ENCODE assay signal across 18 mouse cellular contexts in genomic region chr1:65075607-65076006, GRCm38 (mm10). TPM values are rescaled to one million over a fixed set of nuclear protein-coding genes. Genes with fewer than 3 reads are reported as not detected.
A peak's percentile ranks its signal among the peaks of the same experiment; 100 is the strongest.
DNase-seq lines count a peak whose midpoint lies in the region; ATAC-seq and TF ChIP-seq lines count a peak whose summit lies in the region.
"Had no signal": no experiment of that assay in that cellular context is flagged by ENCODE, and none has a peak within 500 bp of the region (broad histone marks: within the 10 kb centered on the region; RNA-seq: fewer than 3 reads in every experiment).

No protein-coding gene starts in this region.

- no peak for ATAC-seq in heart, embryonic 12.5 days (ENCODE audit: insufficient number of reproducible peaks, low FRiP score)
- ATAC-seq in lung, embryonic 14.5 days (ENCODE audit: insufficient read depth): no peak
- ATAC-seq: midbrain, embryonic 16.5 days had no signal

- H3K4me1 ChIP-seq in heart, embryonic 12.5 days (replicated peaks): 0 out of 2 replicates have a peak, but pooled peaks cover 3% of the 10 kb centered on the region
- no peaks in the 10 kb centered on the region for H3K4me1 ChIP-seq in lung, embryonic 14.5 days (ENCODE audit: insufficient read depth)
- H3K4me1 ChIP-seq: hindbrain, embryonic 15.5 days; neural tube, embryonic 13.5 days had no signal

- TF ChIP-seq CTCF in lung, embryonic 14.5 days (IDR thresholded peaks at IDR 0.05; ENCODE audit: low read depth): peak; percentile 40

- no peak overlapping the region for H3K4me2 ChIP-seq in heart, embryonic 12.5 days
- H3K4me2 ChIP-seq in lung, embryonic 14.5 days: no peak overlapping the region
- H3K4me2 ChIP-seq: hindbrain, embryonic 15.5 days; neural tube, embryonic 13.5 days had no signal

- H3K27me3 ChIP-seq in heart, embryonic 12.5 days (replicated peaks): no peaks in the 10 kb centered on the region
- no peaks in the 10 kb centered on the region for H3K27me3 ChIP-seq in lung, embryonic 14.5 days (ENCODE audit: insufficient read depth, low read length)
- H3K27me3 ChIP-seq: hindbrain, embryonic 15.5 days; neural tube, embryonic 13.5 days had no signal

- no peaks in the 10 kb centered on the region for H3K9me3 ChIP-seq in heart, embryonic 12.5 days (replicated peaks)
- H3K9me3 ChIP-seq in lung, embryonic 14.5 days (ENCODE audit: low read depth, low read length): no peaks in the 10 kb centered on the region
- H3K9me3 ChIP-seq: hindbrain, embryonic 15.5 days; neural tube, embryonic 13.5 days had no signal

- no peak overlapping the region for H3K9ac ChIP-seq in heart, embryonic 12.5 days
- H3K9ac ChIP-seq in lung, embryonic 14.5 days: no peak overlapping the region
- H3K9ac ChIP-seq: hindbrain, embryonic 15.5 days; neural tube, embryonic 13.5 days had no signal

- 18% methylated on average over 5 of the region's 5 CpGs for WGBS in heart, embryonic 12.5 days
- WGBS in lung, embryonic 14.5 days: 13% methylated on average over 5 of the region's 5 CpGs

- no peak overlapping the region for H3K4me3 ChIP-seq in heart, embryonic 12.5 days
- no peak overlapping the region for H3K4me3 ChIP-seq in lung, embryonic 14.5 days (ENCODE audit: low read depth, low read length)
- H3K4me3 ChIP-seq: erythroblast, embryonic 14.5 days; hindbrain, embryonic 15.5 days; neural tube, embryonic 13.5 days had no signal

- intact Hi-C loops in heart, postnatal 10 days (cut with DNase I): loop anchor here (2.0 kb wide), 1 partner anchor 29 kb away; no protein-coding TSS in a partner anchor

- H3K36me3 ChIP-seq in heart, embryonic 12.5 days: no peaks in the 10 kb centered on the region
- no peaks in the 10 kb centered on the region for H3K36me3 ChIP-seq in lung, embryonic 14.5 days (ENCODE audit: insufficient read depth)
- H3K36me3 ChIP-seq: hindbrain, embryonic 15.5 days; neural tube, embryonic 13.5 days had no signal

- no peak overlapping the region for H3K27ac ChIP-seq in heart, embryonic 12.5 days (ENCODE audit: poor library complexity, severe bottlenecking)
- no peak overlapping the region for H3K27ac ChIP-seq in lung, embryonic 14.5 days (ENCODE audit: low read depth)
- H3K27ac ChIP-seq: hindbrain, embryonic 15.5 days; neural tube, embryonic 13.5 days had no signal

- peak; percentile 4 to 11 for DNase-seq in heart, postnatal 10 days
- peak; percentile 40 for DNase-seq in lung, embryonic 14.5 days
- DNase-seq in lung, postnatal 25 days (ENCODE audit: low spot score): no peak
- DNase-seq in Muller cell, postnatal 12 days (ENCODE audit: inconsistent ontology term): peak; percentile 31
- DNase-seq in brain, adult 2 months (ENCODE audit: low read depth, low spot score): peak; percentile 3
- DNase-seq in thymus, postnatal 0 days (ENCODE audit: low spot score): no peak
- DNase-seq: kidney, postnatal 4 days; spleen, adult 18-20 months had no signal

RNA-seq across cellular contexts. Expression of gene Crygc, which starts 2.1 kb away (rescaled TPM):
- not detected for total RNA-seq in heart, postnatal 10 days (2021)
- not detected in 2 replicates for polyA plus RNA-seq in heart, embryonic 12.5 days (2016; fragmentation: Nextera tagmentation; extraction: Ambion mirVana)
- not detected in 2 replicates for polyA plus RNA-seq in lung, embryonic 14.5 days (2014; fragmentation: Nextera tagmentation; extraction: Ambion mirVana)
- 0.36 and 0.37 TPM in 2 replicates for polyA plus RNA-seq in thymus, postnatal 0 days (2015; fragmentation: Nextera tagmentation; extraction: Ambion mirVana)
- total RNA-seq: left cerebral cortex, adult 8-10 months had no signal
- polyA plus RNA-seq: erythroblast, embryonic 14.5 days; hindbrain, embryonic 15.5 days; limb, embryonic 14.5 days; lung, embryonic 16.5 days; midbrain, embryonic 16.5 days; neural tube, embryonic 13.5 days; urinary bladder, adult 2 months had no signal

RNA-seq across cellular contexts. Expression of gene Crygb, which starts 6.5 kb away (rescaled TPM):
- total RNA-seq in heart, postnatal 10 days (2021): not detected
- 0.58 and 1.1 TPM in 2 replicates for polyA plus RNA-seq in heart, embryonic 12.5 days (2016; fragmentation: Nextera tagmentation; extraction: Ambion mirVana)
- not detected in 2 replicates for polyA plus RNA-seq in lung, embryonic 14.5 days (2014; fragmentation: Nextera tagmentation; extraction: Ambion mirVana)
- polyA plus RNA-seq in thymus, postnatal 0 days (2015; fragmentation: Nextera tagmentation; extraction: Ambion mirVana): not detected in 2 replicates
- total RNA-seq: left cerebral cortex, adult 8-10 months had no signal
- polyA plus RNA-seq: erythroblast, embryonic 14.5 days; lung, embryonic 16.5 days; midbrain, embryonic 16.5 days; testis, adult 2 months; urinary bladder, adult 2 months had no signal

RNA-seq across cellular contexts. Expression of gene Crygd, which starts 12.4 kb away (rescaled TPM):
- total RNA-seq in heart, postnatal 10 days (2021): not detected
- polyA plus RNA-seq in heart, embryonic 12.5 days (2016; fragmentation: Nextera tagmentation; extraction: Ambion mirVana): not detected in 2 replicates
- polyA plus RNA-seq in lung, embryonic 14.5 days (2014; fragmentation: Nextera tagmentation; extraction: Ambion mirVana): not detected in 2 replicates
- not detected in 2 replicates for polyA plus RNA-seq in thymus, postnatal 0 days (2015; fragmentation: Nextera tagmentation; extraction: Ambion mirVana)
- total RNA-seq: left cerebral cortex, adult 8-10 months had no signal
- polyA plus RNA-seq: erythroblast, embryonic 14.5 days; limb, embryonic 14.5 days; lung, embryonic 16.5 days; neural tube, embryonic 13.5 days; testis, adult 2 months; urinary bladder, adult 2 months had no signal

RNA-seq across cellular contexts. Expression of gene Cryge, which starts 24.7 kb away (rescaled TPM):
- total RNA-seq in heart, postnatal 10 days (2021): not detected
- not detected in 2 replicates for polyA plus RNA-seq in heart, embryonic 12.5 days (2016; fragmentation: Nextera tagmentation; extraction: Ambion mirVana)
- not detected in 2 replicates for polyA plus RNA-seq in lung, embryonic 14.5 days (2014; fragmentation: Nextera tagmentation; extraction: Ambion mirVana)
- not detected in 2 replicates for polyA plus RNA-seq in thymus, postnatal 0 days (2015; fragmentation: Nextera tagmentation; extraction: Ambion mirVana)
- total RNA-seq: left cerebral cortex, adult 8-10 months had no signal
- polyA plus RNA-seq: erythroblast, embryonic 14.5 days; hindbrain, embryonic 15.5 days; limb, embryonic 14.5 days; lung, embryonic 16.5 days; midbrain, embryonic 16.5 days; neural tube, embryonic 13.5 days; urinary bladder, adult 2 months had no signal

RNA-seq across cellular contexts. Expression of gene Cryga, which starts 27.6 kb away (rescaled TPM):
- total RNA-seq in heart, postnatal 10 days (2021): not detected
- not detected in 2 replicates for polyA plus RNA-seq in heart, embryonic 12.5 days (2016; fragmentation: Nextera tagmentation; extraction: Ambion mirVana)
- not detected in 2 replicates for polyA plus RNA-seq in lung, embryonic 14.5 days (2014; fragmentation: Nextera tagmentation; extraction: Ambion mirVana)
- polyA plus RNA-seq in thymus, postnatal 0 days (2015; fragmentation: Nextera tagmentation; extraction: Ambion mirVana): not detected in 2 replicates
- polyA plus RNA-seq: erythroblast, embryonic 14.5 days; limb, embryonic 14.5 days; lung, embryonic 16.5 days; midbrain, embryonic 16.5 days; neural tube, embryonic 13.5 days; testis, adult 2 months; urinary bladder, adult 2 months had no signal

Comparison
In these comparisons a context has a peak if more than half of its experiments do, and no peak if none do; other contexts are left out.
1. DNase-seq: peak in heart, postnatal 10 days (2 of 2), lung, embryonic 14.5 days (single experiment), Muller cell, postnatal 12 days (single experiment) and brain, adult 2 months (single experiment); none in lung, postnatal 25 days (single experiment) and thymus, postnatal 0 days (single experiment).